Mouse (Mus musculus): ENCODE results near the gene Olfr457. TPM values are rescaled to one million over a fixed set of nuclear protein-coding genes. Genes with fewer than 3 reads are reported as not detected.
"Not testable (repeated sequence)": the region's sequence is repeated elsewhere in the genome, so short reads cannot be mapped to it uniquely, and the experiment has no call there.

The Olfr457 gene
- not detected for total RNA-seq (2022)

GRCm38 (mm10) chr6:42476235-42476634, at the start of gene Olfr457:
Gene Olfr457, minus strand, starts transcription at chr6:42476335.
- DNase-seq (ENCODE audit: low spot score in 2 of 2): no peak

GRCm38 (mm10) chr6:42513461-42513860, 37.3 kb upstream of the Olfr457 start:
- no peak for DNase-seq (ENCODE audit: low spot score in 2 of 2)

- no peak for DNase-seq (ENCODE audit: low spot score in 2 of 2)
These were observed 33.2 kb upstream of the Olfr457 start for GRCm38 (mm10) chr6:42509311-42509710.

- no peak for DNase-seq (ENCODE audit: low spot score in 2 of 2)
These were observed 27.3 kb upstream of the Olfr457 start for GRCm38 (mm10) chr6:42503478-42503877.

DNA sequence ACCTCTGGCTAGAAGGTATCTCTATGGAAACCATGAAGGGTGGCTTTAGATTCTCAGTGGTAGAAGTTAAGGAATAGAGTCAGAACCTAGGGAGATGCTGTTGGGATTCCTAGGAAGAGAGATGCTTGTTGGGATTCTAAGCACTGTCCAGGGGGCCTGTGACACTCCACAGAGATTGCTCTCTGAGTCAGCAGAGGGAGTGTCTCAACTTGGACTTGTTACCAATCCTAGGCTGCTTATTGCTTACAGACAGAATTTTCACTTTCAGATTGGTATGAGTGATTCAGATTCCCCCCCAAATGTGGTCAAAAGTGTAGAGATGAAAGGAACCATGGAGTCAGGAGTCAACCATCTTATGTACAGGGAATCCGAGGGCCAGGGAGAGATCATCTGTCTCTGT, 13.6 kb upstream of the Olfr457 start:
- DNase-seq (ENCODE audit: low spot score in 2 of 2): no peak

DNA sequence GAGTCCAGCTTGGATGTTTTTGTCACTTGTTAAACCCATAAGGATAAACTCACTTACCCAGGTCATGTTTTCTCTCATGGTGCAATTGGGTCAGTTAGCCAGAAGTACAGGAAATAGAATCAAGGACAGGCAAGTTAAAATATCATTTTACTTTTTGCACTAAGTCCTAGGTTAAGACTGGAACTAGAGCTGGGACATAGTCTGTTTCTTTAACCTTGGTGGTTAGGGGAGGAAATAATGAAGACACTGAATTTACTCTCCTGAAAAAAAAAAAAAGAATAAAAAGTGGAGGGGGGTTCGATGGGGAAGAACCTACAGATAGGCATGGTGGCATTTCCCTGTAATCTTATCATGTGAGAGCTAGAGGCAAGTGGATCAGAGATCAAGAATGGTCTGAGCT, 11.0 kb upstream of the Olfr457 start, which contains the start of gene Olfr456:
Olfr456 (minus strand) TSS at position 101 of the 400 bp plus-strand sequence.
- DNase-seq (ENCODE audit: low spot score in 2 of 2): no peak

DNA sequence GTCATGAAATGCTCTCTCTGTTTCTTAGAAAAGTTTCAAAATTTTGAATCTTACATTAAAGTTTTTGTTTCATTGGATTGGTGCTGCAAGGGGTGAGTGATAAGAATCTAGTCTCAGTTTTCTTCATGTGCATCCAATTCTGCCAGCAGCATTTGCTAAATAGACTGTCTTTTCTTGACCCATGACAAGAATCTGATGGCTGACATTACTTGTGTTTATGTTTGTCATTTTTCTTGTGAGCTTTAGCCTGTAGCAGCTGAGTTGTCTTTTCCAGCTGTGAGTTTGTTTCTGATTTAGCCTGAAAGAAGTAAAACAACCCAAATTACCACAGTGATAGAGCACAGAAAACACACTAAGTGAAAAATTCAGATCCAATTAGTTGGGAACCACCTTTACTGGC, 8.5 kb upstream of the Olfr457 start:
- DNase-seq (ENCODE audit: low spot score in 2 of 2): no peak

DNA sequence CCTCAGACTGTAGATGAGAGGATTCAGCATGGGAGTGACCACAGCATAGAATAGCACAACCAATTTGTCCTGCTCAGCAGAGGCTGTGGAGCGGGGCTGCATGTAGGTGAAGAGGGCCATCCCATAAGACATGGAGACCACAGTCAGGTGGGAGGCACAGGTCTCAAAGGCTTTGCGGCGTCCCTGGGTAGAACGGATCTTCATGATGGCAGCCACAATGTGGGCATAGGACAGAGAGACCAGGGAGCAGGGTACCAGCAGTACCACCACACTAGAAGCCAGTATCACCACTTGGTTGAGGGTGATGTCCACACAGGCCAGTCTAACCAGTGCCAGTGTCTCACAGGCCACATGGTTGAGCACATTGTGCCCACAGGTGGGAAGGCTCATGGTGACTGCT, 4.8 kb downstream of the Olfr457 start:
- not testable (repeated sequence) for DNase-seq (ENCODE audit: low spot score in 2 of 2)

- DNase-seq (ENCODE audit: low spot score in 2 of 2): no peak
These were observed 5.6 kb downstream of the Olfr457 start for GRCm38 (mm10) chr6:42470542-42470941.

- DNase-seq (ENCODE audit: low spot score in 2 of 2): no peak
These were observed 11.0 kb downstream of the Olfr457 start, which contains the start of gene Olfr458 for GRCm38 (mm10) chr6:42465096-42465495. Gene Olfr458, minus strand, starts transcription at chr6:42465196.

DNA sequence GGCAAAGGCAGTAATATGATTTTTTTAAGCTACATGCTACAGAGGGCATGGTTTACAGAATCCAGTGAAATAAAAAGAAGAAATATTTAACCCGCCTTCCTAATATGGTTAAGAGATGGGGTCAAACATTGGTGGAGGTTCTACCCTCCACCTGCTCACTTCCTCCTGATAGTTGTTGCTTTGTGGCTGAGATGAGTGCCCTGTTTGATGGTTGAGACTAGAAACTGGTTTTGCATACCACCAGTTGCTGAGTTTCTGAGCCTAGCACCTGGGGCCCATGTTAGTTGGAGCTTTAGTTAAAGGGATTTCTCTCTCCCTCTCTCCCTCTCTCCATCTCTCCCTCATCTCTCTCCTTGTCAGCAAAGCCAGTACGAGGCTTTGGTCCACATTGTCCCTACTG, 28.8 kb downstream of the Olfr457 start:
- DNase-seq (ENCODE audit: low spot score in 2 of 2): no peak

DNA sequence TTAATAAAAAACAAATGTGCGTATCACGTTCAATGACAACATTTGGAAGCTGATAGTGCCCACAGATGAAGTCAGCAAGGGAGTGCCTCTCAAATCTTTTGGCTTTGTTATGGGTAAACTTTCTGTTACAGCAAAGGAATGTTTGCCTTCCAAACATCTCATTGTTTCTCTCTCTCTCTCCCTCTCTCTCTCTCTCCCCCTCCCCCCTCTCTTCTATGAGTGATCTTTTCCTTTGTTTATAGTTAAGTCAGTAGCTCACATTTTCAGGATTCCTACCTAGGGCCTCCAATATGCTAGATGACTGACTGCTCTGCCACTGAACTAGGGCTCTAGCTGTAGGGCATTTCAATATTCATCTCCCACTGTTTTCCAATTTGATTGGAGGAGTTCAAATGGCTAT, 31.6 kb downstream of the Olfr457 start:
- DNase-seq (ENCODE audit: low spot score in 2 of 2): no peak

DNA sequence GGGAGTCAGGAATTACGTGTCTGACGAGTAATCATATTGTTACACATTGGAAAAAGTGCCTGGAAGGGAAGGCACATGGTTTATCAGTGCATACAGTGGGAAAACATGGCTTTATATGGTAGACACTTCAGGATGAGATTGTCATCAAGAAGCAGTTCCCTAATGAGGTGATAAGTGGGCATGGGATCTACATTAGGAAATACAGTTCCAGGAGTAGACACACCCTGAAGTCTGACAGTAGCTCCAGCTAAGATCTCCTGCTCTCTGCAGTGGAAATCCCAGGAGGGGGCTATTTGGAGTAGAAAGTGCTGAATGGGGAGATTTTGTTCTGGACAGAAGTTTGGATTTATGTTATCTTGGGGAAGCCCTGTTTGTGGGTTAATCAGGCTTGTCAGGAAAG, 34.7 kb downstream of the Olfr457 start:
- DNase-seq (ENCODE audit: low spot score in 2 of 2): no peak

GRCm38 (mm10) chr6:42435490-42435889, 40.6 kb downstream of the Olfr457 start:
- no peak for DNase-seq (ENCODE audit: low spot score in 2 of 2)

GRCm38 (mm10) chr6:42434446-42434845, 41.7 kb downstream of the Olfr457 start, which contains the start of gene Tas2r126:
Gene Tas2r126, plus strand, starts transcription at chr6:42434535.
- DNase-seq (ENCODE audit: low spot score in 2 of 2): no peak

GRCm38 (mm10) chr6:42433554-42433953, 42.6 kb downstream of the Olfr457 start:
- no peak for DNase-seq (ENCODE audit: low spot score in 2 of 2)

DNA sequence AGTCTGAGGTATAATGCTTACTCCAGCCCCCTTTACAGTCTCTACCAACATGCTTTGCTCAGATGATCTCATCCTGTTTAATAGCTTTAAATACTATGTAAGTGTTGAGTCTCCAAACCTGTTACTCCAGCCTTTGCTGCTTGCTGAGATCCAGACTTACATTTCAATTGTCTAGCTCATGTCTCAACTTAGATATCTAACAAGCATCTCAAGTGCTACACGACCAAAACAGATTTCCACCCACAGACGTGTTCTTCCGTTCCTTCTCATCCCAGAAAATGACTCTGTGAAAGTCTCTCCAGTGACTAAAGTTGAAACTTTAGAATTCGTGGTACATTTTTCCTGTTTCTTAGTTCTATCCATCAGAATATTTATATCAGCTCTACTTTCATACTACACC, 49.8 kb downstream of the Olfr457 start:
- no peak for DNase-seq (ENCODE audit: low spot score in 2 of 2)

GRCm38 (mm10) chr6:42424472-42424871, 51.7 kb downstream of the Olfr457 start:
- DNase-seq (ENCODE audit: low spot score in 2 of 2): no peak

DNA sequence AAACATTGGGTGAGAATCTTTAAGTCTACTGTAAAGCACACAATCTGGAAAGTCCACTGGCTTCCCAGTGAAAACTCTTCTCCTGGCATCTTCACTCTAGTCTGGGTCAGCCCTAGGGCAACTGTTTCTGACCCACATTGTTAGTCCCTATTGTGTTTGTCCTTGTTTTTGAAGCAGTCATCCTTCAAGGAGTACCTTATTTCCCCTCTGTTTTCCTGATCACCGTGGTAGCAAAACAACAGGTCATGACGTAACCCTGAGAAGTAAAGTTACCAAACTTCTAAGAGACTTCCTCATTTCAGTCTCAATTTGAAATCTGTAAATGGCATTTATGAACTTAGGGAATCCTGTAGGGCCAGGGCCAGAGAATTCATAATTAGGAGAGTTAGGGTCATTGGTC, 54.7 kb downstream of the Olfr457 start:
- DNase-seq (ENCODE audit: low spot score in 2 of 2): no peak

DNA sequence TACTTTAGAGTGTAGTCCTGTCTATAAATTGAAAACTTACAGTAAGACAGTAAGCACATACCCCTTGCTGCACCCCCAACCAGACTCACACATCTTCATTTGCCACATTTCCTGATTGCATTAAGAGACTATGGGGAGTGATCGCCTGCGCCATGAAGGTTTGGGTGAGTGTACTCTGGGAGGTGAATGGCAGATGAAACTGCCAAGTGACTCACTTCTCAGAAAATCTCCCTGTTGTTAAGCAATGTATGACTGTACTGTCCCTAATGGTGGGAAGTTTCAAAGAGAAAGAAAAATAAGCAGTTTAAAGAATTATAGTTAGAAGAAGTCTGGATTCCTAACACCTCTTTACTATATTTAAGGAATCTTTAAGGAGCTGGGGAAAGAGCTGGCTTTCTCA, 56.7 kb downstream of the Olfr457 start:
- no peak for DNase-seq (ENCODE audit: low spot score in 2 of 2)

Data from left cerebral cortex, adult 8-10 months (tissue).